Mouse (Mus musculus) mouse trophoblast stem cell (cell line): ENCODE data around the gene Gm11437.

Experiments used
- in situ Hi-C, 2 experiments: fragments of 300-500 bp; cut with MseI, MboI; formaldehyde crosslinking; loops; 2 replicates in 1 of 2; 3 replicates in 1 of 2; pipeline ENCODE4 v1.15.1; 2025

The Gm11437 gene

GRCm38 (mm10) chr11:84167046-84167526 lies at the start of gene Gm11437:
Gene Gm11437, minus strand, starts transcription at chr11:84167476.
- in situ Hi-C loops = no loop called here

GRCm38 (mm10) chr11:84210876-84211275 lies 43.6 kb upstream of the Gm11437 start:
- in situ Hi-C loops = no loop called here

- in situ Hi-C loops = no loop called here
Measured at GRCm38 (mm10) chr11:84205776-84206175, 38.5 kb upstream of the Gm11437 start.

- in situ Hi-C loops = no loop called here
Measured at GRCm38 (mm10) chr11:84197607-84198402, 30.5 kb upstream of the Gm11437 start.

GRCm38 (mm10) chr11:84194751-84195150 lies 27.5 kb upstream of the Gm11437 start:
- in situ Hi-C loops = no loop called here

GRCm38 (mm10) chr11:84193249-84193648 lies 26.0 kb upstream of the Gm11437 start:
- in situ Hi-C loops = no loop called here

- in situ Hi-C loops = no loop called here
Measured at GRCm38 (mm10) chr11:84190581-84191233, 23.4 kb upstream of the Gm11437 start.

- in situ Hi-C loops = no loop called here
Measured at GRCm38 (mm10) chr11:84188530-84188929, 21.3 kb upstream of the Gm11437 start.

- in situ Hi-C loops = no loop called here
Measured at GRCm38 (mm10) chr11:84181286-84181685, 14.0 kb upstream of the Gm11437 start.

GRCm38 (mm10) chr11:84179954-84180598 lies 12.8 kb upstream of the Gm11437 start:
- in situ Hi-C loops = no loop called here

GRCm38 (mm10) chr11:84179226-84179953 lies 12.1 kb upstream of the Gm11437 start:
- in situ Hi-C loops = no loop called here

- in situ Hi-C loops = no loop called here
Measured at GRCm38 (mm10) chr11:84178571-84178970, 11.3 kb upstream of the Gm11437 start.

- in situ Hi-C loops = no loop called here
Measured at GRCm38 (mm10) chr11:84172539-84173435, 5.5 kb upstream of the Gm11437 start.

GRCm38 (mm10) chr11:84168701-84169288 lies 1.5 kb upstream of the Gm11437 start:
- in situ Hi-C loops = no loop called here

GRCm38 (mm10) chr11:84164561-84164960 lies 2.7 kb downstream of the Gm11437 start:
- in situ Hi-C loops = no loop called here

- in situ Hi-C loops = no loop called here
Measured at GRCm38 (mm10) chr11:84164123-84164522, 3.2 kb downstream of the Gm11437 start.

GRCm38 (mm10) chr11:84156535-84157262 lies 10.6 kb downstream of the Gm11437 start:
- in situ Hi-C loops = no loop called here

GRCm38 (mm10) chr11:84150884-84151283 lies 16.4 kb downstream of the Gm11437 start:
- in situ Hi-C loops = no loop called here

- in situ Hi-C loops = no loop called here
Measured at GRCm38 (mm10) chr11:84146081-84146480, 21.2 kb downstream of the Gm11437 start.
